Mouse (Mus musculus) bone marrow, adult 2 months (tissue): ENCODE results near the gene Prr14.

Experiments
- CTCF ChIP-seq: fragments of 200-500 bp; IDR thresholded peaks from 2 replicates; pipeline ENCODE4 v1.5.1; 2011; ENCODE audit warnings: low read length, control low read depth; ENCODE audit not compliant: control insufficient read depth, insufficient read depth
- POLR2A ChIP-seq: fragments of 200-500 bp; IDR thresholded peaks from 2 replicates; pipeline ENCODE4 v1.6.1; 2011; ENCODE audit warnings: low read depth, mild to moderate bottlenecking, control low read depth, low read length, borderline replicate concordance; ENCODE audit not compliant: control insufficient read depth

DNA sequence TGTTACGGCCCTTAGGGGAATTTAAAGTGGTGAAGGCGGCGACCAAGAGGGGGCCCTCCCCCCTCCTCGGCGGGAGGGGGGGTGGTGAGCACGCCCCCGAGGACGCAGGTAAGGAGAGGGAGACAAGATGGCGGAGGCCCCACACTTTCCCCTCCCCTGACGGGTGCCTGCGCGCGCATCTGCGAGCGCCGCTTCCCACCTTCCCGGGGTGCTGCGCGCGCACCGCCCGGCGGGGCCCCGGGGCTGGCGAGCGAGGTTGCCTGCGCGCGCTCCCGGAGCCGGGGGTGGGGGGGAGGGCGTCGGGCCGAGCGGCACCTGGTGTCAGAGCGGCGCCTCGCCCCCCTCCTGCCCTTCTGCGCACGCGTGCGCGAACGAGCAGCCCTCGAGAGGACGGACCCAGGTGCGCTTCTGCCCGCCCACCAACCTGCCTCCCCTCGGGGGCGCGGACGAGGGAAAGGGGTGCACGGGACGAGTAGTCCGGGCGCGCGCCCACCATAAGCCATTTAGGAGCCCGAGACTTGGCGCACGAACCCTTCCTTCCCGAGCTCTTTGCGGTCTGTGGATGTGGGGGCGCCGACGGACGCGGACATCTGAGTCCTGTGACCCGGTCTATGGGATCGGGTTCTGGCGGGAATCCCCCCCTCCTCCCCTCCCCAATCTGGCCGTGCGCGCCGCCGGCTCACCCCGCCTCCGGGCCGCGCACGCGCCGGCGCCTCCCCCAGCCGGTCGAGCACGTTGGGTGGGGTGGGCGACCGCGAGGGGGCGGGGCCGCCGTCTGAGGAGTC is 53.0 kb downstream of the Prr14 start:
- TF ChIP-seq CTCF: no peak
- no peak for TF ChIP-seq POLR2A
